Mouse (Mus musculus) ES-E14 (cell line): ENCODE measurements around the gene Zfp467. TPM values are rescaled to one million over a fixed set of nuclear protein-coding genes. Genes with fewer than 3 reads are reported as not detected.

ENCODE experiments used
- DNase-seq: peaks from one replicate; pipeline ENCODE4 v3.0.0-alpha.2; 2013; ENCODE audit warnings: low read depth, low spot score
- H3K27ac ChIP-seq: 2 replicates; pipeline ENCODE4 v1.5.1; 2012; ENCODE audit warnings: low read depth, mild to moderate bottlenecking, low read length, moderate library complexity, mixed read lengths; ENCODE audit not compliant: poor library complexity, insufficient read depth, severe bottlenecking
- H3K36me3 ChIP-seq: 2 replicates; pipeline ENCODE4 v1.6.1; 2012; ENCODE audit warnings: mild to moderate bottlenecking, low read length, moderate library complexity, mixed read lengths; ENCODE audit not compliant: control insufficient read depth, poor library complexity, insufficient read depth, severe bottlenecking
- H3K4me1 ChIP-seq, 2 experiments: fragments of 150-350 bp in 1 of 2; sonication (generic) in 1 of 2; 2 replicates each; pipeline ENCODE4 v1.6.1; 2012; ENCODE audit warnings: low read length in 2 of 2, mild to moderate bottlenecking in 1 of 2, mixed read lengths in 1 of 2; ENCODE audit not compliant: control insufficient read depth in 2 of 2, insufficient read depth in 2 of 2, poor library complexity in 1 of 2
- H3K4me3 ChIP-seq, 2 experiments: fragments of 150-350 bp in 1 of 2; sonication (generic) in 1 of 2; 2 replicates each; pipeline ENCODE4 v1.5.1; 2012; ENCODE audit warnings: low read length in 2 of 2, low read depth in 1 of 2, mild to moderate bottlenecking in 1 of 2, mixed read lengths in 1 of 2; ENCODE audit not compliant: insufficient read depth in 1 of 2, poor library complexity in 1 of 2, severe bottlenecking in 1 of 2
- H3K9ac ChIP-seq: 2 replicates; pipeline ENCODE4 v1.6.1; 2012; ENCODE audit warnings: low read depth, mild to moderate bottlenecking, low read length, mixed read lengths; ENCODE audit not compliant: poor library complexity, insufficient read depth, severe bottlenecking
- H3K9me3 ChIP-seq: fragments of 150-350 bp; sonication (generic); 2 replicates; pipeline ENCODE4 v1.6.1; 2012; ENCODE audit warnings: low read depth, mild to moderate bottlenecking, low read length; ENCODE audit not compliant: control insufficient read depth, insufficient read depth
- CHD2 ChIP-seq: IDR thresholded peaks from 2 replicates; pipeline ENCODE4 v1.6.1; 2014; ENCODE audit warnings: mild to moderate bottlenecking, low read depth, low read length, inconsistent platforms
- HCFC1 ChIP-seq: IDR thresholded peaks from 2 replicates; pipeline ENCODE4 v1.6.1; 2012; ENCODE audit warnings: low read length, inconsistent platforms, borderline replicate concordance; ENCODE audit not compliant: insufficient read depth
- MAFK ChIP-seq: IDR thresholded peaks from 2 replicates; pipeline ENCODE4 v1.6.1; 2014; ENCODE audit warnings: mild to moderate bottlenecking, low read depth, low read length, inconsistent platforms; ENCODE audit not compliant: insufficient read depth
- ZC3H11A ChIP-seq: IDR thresholded peaks from 2 replicates; pipeline ENCODE4 v1.6.1; 2012; ENCODE audit warnings: low read depth, mild to moderate bottlenecking, inconsistent platforms, low read length, borderline replicate concordance
- ZNF384 ChIP-seq: IDR thresholded peaks from 2 replicates; pipeline ENCODE4 v1.6.1; 2012; ENCODE audit warnings: low read depth, low read length, inconsistent platforms
- in situ Hi-C, 2 experiments: fragments of 600-800 bp; cut with MboI; formaldehyde crosslinking; loops; one replicate each; pipeline ENCODE4 v1.15.1; 2025; ENCODE audit warnings: low sequenced_read_pairs in 2 of 2, inconsistent platforms in 1 of 2; ENCODE audit not compliant: unreplicated experiment in 2 of 2
- total RNA-seq: library from RNA; depleted of rRNA; stranded (reverse); fragments of 300-350 nt; gene quantifications from 2 replicates; pipeline ENCODE4 v1.2.3, GENCODE M21; 2012

The Zfp467 gene
- total RNA-seq, 1 experiment: 1.3 TPM

DNA sequence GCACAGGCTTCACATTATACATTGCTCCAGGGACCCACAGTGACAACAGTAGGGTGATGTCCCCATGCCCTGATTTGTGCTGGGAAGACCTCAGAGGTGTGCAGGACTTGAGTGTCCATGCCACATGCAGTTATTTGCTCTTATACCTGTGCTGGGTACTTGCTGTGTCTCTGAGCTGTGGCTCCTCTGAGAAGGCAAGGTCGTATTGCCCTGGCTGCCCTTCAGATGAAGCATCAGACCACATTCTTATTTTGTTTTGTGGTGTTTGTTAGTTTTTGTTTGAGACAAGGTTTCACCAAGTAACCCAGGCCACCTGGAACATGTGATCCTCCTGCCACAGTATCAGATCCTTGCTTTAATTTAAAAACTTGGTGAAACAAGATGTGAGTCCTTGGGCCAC is 30.7 kb downstream of the Zfp467 start:
- Histone ChIP-seq H3K9me3 (no peaks in the 10 kb centered on the region), H3K9ac (no peak overlapping the region), H3K27ac (no peak overlapping the region), H3K4me1 (no peaks in the 10 kb centered on the region), H3K36me3 (peaks cover 45% of the 10 kb centered on the region), H3K4me3 (no peak overlapping the region)
- DNase-seq: no peak
- TF ChIP-seq MAFK: no peak
- no peak for TF ChIP-seq CHD2
- TF ChIP-seq HCFC1: no peak
- TF ChIP-seq ZNF384: no peak
- no peak for TF ChIP-seq ZC3H11A
- in situ Hi-C loops: no loop called here

DNA sequence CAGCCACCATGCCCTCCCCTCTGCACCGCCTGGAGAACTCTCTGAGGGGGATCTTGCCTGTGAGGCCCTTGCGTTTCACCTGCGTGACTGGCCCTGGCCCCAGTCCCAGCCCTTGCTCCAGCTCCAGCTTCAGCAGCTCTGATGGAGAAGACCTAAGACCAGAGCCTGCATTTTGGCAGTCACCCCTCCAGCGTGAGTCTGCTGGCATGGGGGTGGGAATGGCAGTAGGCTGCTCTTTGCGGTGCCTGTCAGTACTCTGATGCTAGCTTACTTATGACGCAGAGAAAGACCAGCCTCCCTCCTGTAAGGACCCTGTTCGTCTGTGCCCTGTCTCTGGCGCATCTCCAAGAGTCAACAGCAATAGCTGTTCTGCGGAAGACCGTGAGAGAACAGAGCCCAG is 32.5 kb downstream of the Zfp467 start:
- Histone ChIP-seq H3K9me3 (no peaks in the 10 kb centered on the region), H3K9ac (no peak overlapping the region), H3K4me3 (no peak overlapping the region), H3K36me3 (peaks cover 56% of the 10 kb centered on the region), H3K4me1 (no peaks in the 10 kb centered on the region), H3K27ac (no peak overlapping the region)
- in situ Hi-C loops: no loop called here
- TF ChIP-seq CHD2 (no peak), HCFC1 (no peak), ZC3H11A (no peak), ZNF384 (no peak), MAFK (no peak)
- no peak for DNase-seq

GRCm38 (mm10) chr6:48412662-48413061 is 33.0 kb downstream of the Zfp467 start:
- H3K27ac ChIP-seq: no peak overlapping the region
- in situ Hi-C loops: no loop called here
- H3K4me1 ChIP-seq: no peaks in the 10 kb centered on the region
- H3K9me3 ChIP-seq: no peaks in the 10 kb centered on the region
- H3K9ac ChIP-seq: no peak overlapping the region
- peaks cover 56% of the 10 kb centered on the region for H3K36me3 ChIP-seq
- no peak for DNase-seq
- no peak overlapping the region for H3K4me3 ChIP-seq
- TF ChIP-seq ZC3H11A (no peak), CHD2 (no peak), MAFK (no peak), HCFC1 (no peak), ZNF384 (no peak)

- DNase-seq: no peak
- no peak overlapping the region for H3K9ac ChIP-seq
- H3K9me3 ChIP-seq: no peaks in the 10 kb centered on the region
- no peak overlapping the region for H3K4me3 ChIP-seq
- peaks cover 58% of the 10 kb centered on the region for H3K36me3 ChIP-seq
- no peak overlapping the region for H3K27ac ChIP-seq
- in situ Hi-C loops: no loop called here
- H3K4me1 ChIP-seq: no peaks in the 10 kb centered on the region
- TF ChIP-seq CHD2: no peak
- TF ChIP-seq ZNF384: no peak
- TF ChIP-seq ZC3H11A: no peak
- no peak for TF ChIP-seq MAFK
- no peak for TF ChIP-seq HCFC1
Measured at GRCm38 (mm10) chr6:48412147-48412546, 33.5 kb downstream of the Zfp467 start.
